In the genomic region with DNA sequence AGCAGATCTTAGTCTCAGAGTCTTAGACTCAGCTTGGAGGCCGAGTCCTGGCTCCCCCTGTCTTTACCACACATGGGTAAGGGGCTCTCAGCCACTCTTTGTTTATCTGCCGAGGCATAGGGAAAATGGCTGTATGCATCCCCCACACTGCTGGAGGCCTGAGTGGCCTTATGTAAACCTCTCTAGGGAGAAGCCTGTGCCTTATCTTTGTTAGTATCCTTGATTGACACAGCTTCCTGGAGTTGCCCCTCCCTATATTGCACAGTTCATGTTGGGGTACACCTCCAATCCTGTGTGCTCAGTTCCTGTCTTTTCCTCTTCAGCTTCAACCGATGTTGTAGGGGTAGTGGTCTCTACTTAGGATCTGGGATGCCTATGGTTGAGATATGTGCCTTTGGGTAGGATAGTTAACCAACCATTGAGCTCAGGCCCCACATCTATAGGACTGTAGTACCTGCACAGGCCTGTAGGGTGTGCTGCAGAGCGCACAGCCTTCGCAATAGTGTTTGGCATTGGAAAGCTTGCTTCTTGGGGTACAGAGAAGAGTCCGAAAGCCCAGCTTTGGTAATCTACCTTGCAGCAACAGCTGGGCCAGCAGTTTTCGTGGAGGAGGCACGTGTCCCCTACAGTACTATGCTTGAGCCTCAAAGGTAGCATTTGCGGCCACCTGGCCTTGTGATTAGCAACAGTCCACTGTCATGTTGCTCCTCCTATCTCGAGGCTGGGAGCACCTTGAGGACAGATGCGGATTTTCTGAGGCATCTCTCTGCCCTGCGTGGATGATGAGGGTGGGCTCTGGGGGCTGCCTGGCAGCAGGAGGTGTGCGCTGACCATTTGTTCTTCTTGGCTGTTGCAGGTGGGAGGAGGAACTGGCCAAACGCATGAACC, we compare ENCODE assay signal across 8 mouse cellular contexts. TPM values are rescaled to one million over a fixed set of nuclear protein-coding genes. Genes with fewer than 3 reads are reported as not detected.
DNase-seq lines count a peak whose midpoint lies in the region; ATAC-seq and TF ChIP-seq lines count a peak whose summit lies in the region.

Gene Gm21969 (plus strand): TSS at position 830 of the 888 bp plus-strand sequence.

- peaks cover 17% of the 10 kb centered on the region for H3K4me1 ChIP-seq in midbrain, embryonic 11.5 days (ENCODE audit: control insufficient read depth, insufficient read depth, low read length)
- H3K4me1 ChIP-seq in midbrain, embryonic 16.5 days (ENCODE audit: control insufficient read depth, insufficient read depth, low read length): peaks cover 22% of the 10 kb centered on the region
- peaks cover 18% of the 10 kb centered on the region for H3K4me1 ChIP-seq in cortical plate, adult 2 months (ENCODE audit: control insufficient read depth, insufficient read depth, low read length)
- peaks cover 43% of the 10 kb centered on the region for H3K4me1 ChIP-seq in neural tube, embryonic 12.5 days

- H3K4me2 ChIP-seq in midbrain, embryonic 11.5 days: no peak within 1 kb of the TSS
- no peak within 1 kb of the TSS for H3K4me2 ChIP-seq in midbrain, embryonic 16.5 days (ENCODE audit: low read length)
- no peak within 1 kb of the TSS for H3K4me2 ChIP-seq in neural tube, embryonic 12.5 days (replicated peaks)

- DNase-seq in midbrain, embryonic 11.5 days (ENCODE audit: low spot score, missing footprints): peak; percentile 97
- peak; percentile 72 for DNase-seq in R1 (ENCODE audit: low read depth, low spot score)
- peak; percentile 59 to 75 for DNase-seq in heart, postnatal 36 days
- DNase-seq in liver: peak; percentile 53
- no peak for DNase-seq in Muller cell, postnatal 12 days (ENCODE audit: inconsistent ontology term)

- no peak within 1 kb of the TSS; the same call in 1 of the 2 replicates for H3K27ac ChIP-seq in midbrain, embryonic 11.5 days (ENCODE audit: low read depth, low read length)
- H3K27ac ChIP-seq in midbrain, embryonic 16.5 days (ENCODE audit: low read length): no peak within 1 kb of the TSS
- no peak within 1 kb of the TSS for H3K27ac ChIP-seq in cortical plate, adult 2 months (ENCODE audit: insufficient read depth, low read length)
- H3K27ac ChIP-seq in neural tube, embryonic 12.5 days: 0 out of 2 replicates have a peak within 1 kb of the TSS, but pooled peaks have one; percentile 26

- intact Hi-C loops in heart, postnatal 36 days (cut with DNase I): no loop called here

- H3K9ac ChIP-seq in midbrain, embryonic 11.5 days (ENCODE audit: low read length): no peak within 1 kb of the TSS
- no peak within 1 kb of the TSS for H3K9ac ChIP-seq in midbrain, embryonic 16.5 days (ENCODE audit: low read depth, low read length)
- no peak within 1 kb of the TSS for H3K9ac ChIP-seq in neural tube, embryonic 12.5 days

- no peak for TF ChIP-seq POLR2A in cortical plate, adult 2 months (IDR thresholded peaks at IDR 0.05; ENCODE audit: extremely low read depth, insufficient read depth, low read length)

- no peak for ATAC-seq in midbrain, embryonic 11.5 days (ENCODE audit: low FRiP score)
- no peak for ATAC-seq in midbrain, embryonic 16.5 days
- ATAC-seq in neural tube, embryonic 12.5 days (ENCODE audit: low FRiP score, low read depth): no peak

- H3K9me3 ChIP-seq in midbrain, embryonic 11.5 days (ENCODE audit: control insufficient read depth, low read length): no peaks in the 10 kb centered on the region
- no peaks in the 10 kb centered on the region for H3K9me3 ChIP-seq in midbrain, embryonic 16.5 days (replicated peaks; ENCODE audit: control insufficient read depth, low read length, poor library complexity, severe bottlenecking)
- H3K9me3 ChIP-seq in neural tube, embryonic 12.5 days: no peaks in the 10 kb centered on the region

- TF ChIP-seq CTCF in cortical plate, adult 2 months (IDR thresholded peaks at IDR 0.05; ENCODE audit: extremely low read depth, insufficient read depth, low read length): peak; percentile 85

- 57% methylated on average over 14 of the region's 14 CpGs for whole genome bisulfite sequencing in midbrain, embryonic 11.5 days
- WGBS in midbrain, embryonic 16.5 days: 52% methylated on average over 14 of the region's 14 CpGs
- 52% methylated on average over 14 of the region's 14 CpGs for WGBS in neural tube, embryonic 12.5 days

- H3K4me3 ChIP-seq in midbrain, embryonic 11.5 days (ENCODE audit: low read depth, low read length): no peak within 1 kb of the TSS
- H3K4me3 ChIP-seq in midbrain, embryonic 16.5 days (ENCODE audit: low read depth, low read length): no peak within 1 kb of the TSS
- no peak within 1 kb of the TSS for H3K4me3 ChIP-seq in cortical plate, adult 2 months (ENCODE audit: insufficient read depth, low read length)
- no peak within 1 kb of the TSS for H3K4me3 ChIP-seq in neural tube, embryonic 12.5 days

- H3K27me3 ChIP-seq in midbrain, embryonic 11.5 days (ENCODE audit: control insufficient read depth, insufficient read depth, low read length): no peaks in the 10 kb centered on the region
- no peaks in the 10 kb centered on the region for H3K27me3 ChIP-seq in midbrain, embryonic 16.5 days (ENCODE audit: control insufficient read depth, insufficient read depth, low read depth, low read length)
- no peaks in the 10 kb centered on the region for H3K27me3 ChIP-seq in neural tube, embryonic 12.5 days (replicated peaks)

- H3K36me3 ChIP-seq in midbrain, embryonic 11.5 days (ENCODE audit: control insufficient read depth, insufficient read depth, low read length): no peaks in the 10 kb centered on the region; the same call in 1 of the 2 replicates
- peaks cover 2% of the 10 kb centered on the region; the same call in 1 of the 2 replicates for H3K36me3 ChIP-seq in midbrain, embryonic 16.5 days (ENCODE audit: control insufficient read depth, insufficient read depth, low read length)
- peaks cover 30% of the 10 kb centered on the region for H3K36me3 ChIP-seq in neural tube, embryonic 12.5 days

RNA-seq across cellular contexts. Expression of gene Gm21969, which starts in this region (rescaled TPM):
- polyA plus RNA-seq in midbrain, embryonic 11.5 days (2014; fragmentation: Nextera tagmentation; extraction: Ambion mirVana): not detected in 2 replicates
- polyA plus RNA-seq in midbrain, embryonic 16.5 days (2015; fragmentation: Nextera tagmentation; extraction: Ambion mirVana): not detected in 2 replicates
- polyA plus RNA-seq in cortical plate, adult 2 months (2012; rRNA removed): not detected in 2 replicates
- total RNA-seq in heart, postnatal 36 days (2021): not detected
- polyA plus RNA-seq in neural tube, embryonic 12.5 days (2016; fragmentation: Nextera tagmentation; extraction: Ambion mirVana): not detected in 2 replicates

Comparison
In these comparisons a context has a peak if more than half of its experiments do, and no peak if none do; other contexts are left out.
1. Peak in DNase-seq in midbrain, embryonic 11.5 days; RNA of the gene not detected or under 1 TPM.
2. Peak in DNase-seq in heart, postnatal 36 days; RNA of the gene not detected or under 1 TPM.